Mouse (Mus musculus): ENCODE results near the gene Slc16a10. TPM values are rescaled to one million over a fixed set of nuclear protein-coding genes. Genes with fewer than 3 reads are reported as not detected.

Gene Slc16a10
- total RNA-seq, 1 experiment from 2014 or later, result 23.9 TPM

DNA sequence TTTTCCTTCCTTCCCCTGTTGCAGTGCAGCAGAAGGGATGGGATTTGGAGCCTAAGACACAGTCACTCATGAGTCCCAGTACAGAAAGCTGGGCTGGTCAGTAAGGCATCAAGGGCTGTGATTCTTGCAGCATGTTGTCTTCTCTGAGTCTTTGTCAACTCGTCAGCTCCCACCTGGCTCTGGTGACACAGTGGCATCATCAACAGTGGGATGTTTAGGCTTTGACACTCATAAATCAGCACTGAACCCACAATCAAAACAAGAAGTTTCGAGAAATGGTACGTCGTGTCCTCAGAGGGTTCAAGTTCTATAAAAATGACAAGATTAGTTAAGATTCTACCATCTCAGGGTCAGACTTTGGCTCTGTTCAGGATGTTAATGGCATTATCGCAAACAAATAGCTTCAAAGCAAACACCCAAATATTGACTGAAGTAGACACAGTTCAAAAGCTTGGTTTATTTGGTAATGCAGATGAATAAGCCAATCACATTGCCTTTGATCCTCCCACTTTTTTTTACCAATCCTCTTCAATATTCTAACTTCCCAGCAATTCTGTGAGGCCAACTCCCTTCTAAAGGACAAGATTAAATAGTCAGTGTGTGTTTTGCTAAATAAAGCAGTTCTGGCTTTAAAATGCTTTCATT is 23.2 kb downstream of the Slc16a10 start:
- no peak for ATAC-seq (replicated peaks; ENCODE audit: low read depth, poor library complexity, severe bottlenecking)

GRCm38 (mm10) chr10:40113517-40114085 is 28.5 kb downstream of the Slc16a10 start:
- no peak for ATAC-seq (replicated peaks; ENCODE audit: low read depth, poor library complexity, severe bottlenecking)

DNA sequence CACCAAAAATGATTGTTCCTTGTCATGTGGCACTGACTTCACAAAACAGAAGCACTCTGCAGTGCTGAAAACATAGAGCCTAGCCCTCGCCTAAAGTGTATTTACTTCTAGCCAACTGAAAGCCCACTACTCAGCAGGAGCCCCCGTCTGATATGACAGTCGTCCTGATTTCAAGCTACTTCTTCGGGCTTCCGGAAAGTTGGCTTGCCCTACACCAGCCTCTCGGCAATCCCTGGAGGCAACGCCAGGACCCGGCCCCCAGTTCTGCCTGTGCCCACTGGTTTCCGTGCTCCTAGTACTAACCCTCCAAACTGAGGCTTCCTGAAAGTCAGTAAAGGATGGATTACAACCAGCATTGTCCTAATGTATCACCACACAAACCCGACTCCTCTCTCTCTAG is 29.8 kb downstream of the Slc16a10 start:
- ATAC-seq (replicated peaks; ENCODE audit: low read depth, poor library complexity, severe bottlenecking), result no peak

- ATAC-seq (replicated peaks; ENCODE audit: low read depth, poor library complexity, severe bottlenecking), result no peak
Measured at GRCm38 (mm10) chr10:40109520-40109919, 32.5 kb downstream of the Slc16a10 start.

GRCm38 (mm10) chr10:40108992-40109391 is 33.1 kb downstream of the Slc16a10 start:
- no peak for ATAC-seq (replicated peaks; ENCODE audit: low read depth, poor library complexity, severe bottlenecking)

- ATAC-seq (replicated peaks; ENCODE audit: low read depth, poor library complexity, severe bottlenecking), result no peak
Measured at GRCm38 (mm10) chr10:40107995-40108394, 34.1 kb downstream of the Slc16a10 start.

- ATAC-seq (replicated peaks; ENCODE audit: low read depth, poor library complexity, severe bottlenecking), result no peak
Measured at GRCm38 (mm10) chr10:40105174-40105573, 36.9 kb downstream of the Slc16a10 start.

DNA sequence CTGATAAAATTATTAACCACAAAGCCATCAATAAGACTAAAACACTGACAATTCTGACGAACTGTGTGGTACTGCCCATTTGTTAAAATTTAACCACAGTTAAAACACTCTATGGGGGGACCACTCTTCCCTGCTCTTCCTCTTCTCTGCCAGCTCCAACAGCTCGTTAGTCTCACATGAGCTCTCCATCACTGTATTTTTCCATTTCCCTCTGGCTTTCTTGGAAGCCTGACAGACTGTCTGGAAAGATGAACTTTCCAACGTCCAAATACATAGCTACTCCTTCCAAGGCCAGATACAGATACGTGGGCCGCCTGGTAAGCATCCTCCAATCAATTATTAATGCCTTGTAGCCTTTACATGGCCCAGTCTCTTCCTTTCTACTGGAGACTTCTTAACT is 38.3 kb downstream of the Slc16a10 start:
- no peak for ATAC-seq (replicated peaks; ENCODE audit: low read depth, poor library complexity, severe bottlenecking)

GRCm38 (mm10) chr10:40102986-40103385 is 39.1 kb downstream of the Slc16a10 start:
- ATAC-seq (replicated peaks; ENCODE audit: low read depth, poor library complexity, severe bottlenecking), result no peak; the same call in 1 of the 2 replicates

GRCm38 (mm10) chr10:40102166-40102565 is 39.9 kb downstream of the Slc16a10 start:
- no peak for ATAC-seq (replicated peaks; ENCODE audit: low read depth, poor library complexity, severe bottlenecking)

GRCm38 (mm10) chr10:40098441-40098840 is 43.6 kb downstream of the Slc16a10 start:
- ATAC-seq (replicated peaks; ENCODE audit: low read depth, poor library complexity, severe bottlenecking), result no peak

DNA sequence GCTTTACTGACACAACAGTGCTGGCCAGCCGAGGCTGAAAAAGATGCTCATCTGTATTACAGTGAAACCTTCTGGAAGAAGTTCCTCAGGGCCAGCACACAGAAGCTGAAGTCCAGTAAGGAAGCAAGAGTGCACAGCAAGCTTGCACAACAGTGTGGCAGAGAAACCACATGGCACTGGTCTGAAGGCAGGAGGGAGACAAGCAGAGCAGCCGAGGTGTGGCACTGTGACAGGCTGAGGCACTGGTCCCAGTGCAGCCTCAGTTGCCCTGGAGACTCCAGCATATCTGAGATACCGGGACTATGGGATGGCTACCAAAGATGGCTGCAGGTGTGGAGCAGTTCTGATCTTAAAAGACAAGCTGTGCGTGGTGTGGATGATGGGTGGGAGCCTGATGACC is 44.5 kb downstream of the Slc16a10 start:
- ATAC-seq (replicated peaks; ENCODE audit: low read depth, poor library complexity, severe bottlenecking), result peak; percentile 95

DNA sequence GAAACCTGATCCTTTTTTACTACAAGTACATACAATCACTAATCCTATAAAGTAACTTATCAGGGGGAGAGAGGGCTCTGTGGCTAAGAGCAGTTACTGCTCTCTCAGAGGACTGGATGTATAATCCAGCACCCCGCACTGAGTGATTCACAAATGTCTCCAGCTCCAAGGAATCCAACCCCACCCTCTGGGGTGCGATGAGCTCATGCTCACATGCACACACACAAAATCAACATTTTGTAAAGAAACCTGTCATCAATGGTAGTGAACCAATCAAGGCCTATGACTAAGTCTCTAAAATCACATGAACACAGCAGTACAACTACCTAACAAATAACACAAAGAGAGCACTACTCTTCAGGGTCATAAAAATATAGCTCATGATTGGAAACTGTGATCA is 47.3 kb downstream of the Slc16a10 start:
- no peak for ATAC-seq (replicated peaks; ENCODE audit: low read depth, poor library complexity, severe bottlenecking)

DNA sequence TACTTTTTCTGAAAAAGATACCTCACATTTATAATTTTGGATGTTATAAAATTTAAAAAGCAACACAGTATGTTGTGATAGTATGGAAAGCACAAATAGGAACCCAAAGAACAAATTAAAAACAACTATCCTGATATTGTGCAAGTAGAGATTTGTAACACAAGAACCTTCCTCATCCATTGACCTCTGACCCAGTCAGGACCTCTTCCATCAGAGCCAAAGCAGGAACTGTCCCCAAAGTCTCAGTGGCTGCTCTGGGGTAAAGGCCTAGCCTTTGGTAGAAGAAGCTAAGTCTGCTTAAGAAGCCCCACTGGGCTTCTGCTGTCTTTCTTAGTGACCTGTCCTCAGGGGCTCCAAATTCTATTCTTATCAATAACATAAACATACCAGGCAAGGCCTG is 48.5 kb downstream of the Slc16a10 start:
- no peak for ATAC-seq (replicated peaks; ENCODE audit: low read depth, poor library complexity, severe bottlenecking)

GRCm38 (mm10) chr10:40091455-40091854 is 50.6 kb downstream of the Slc16a10 start:
- ATAC-seq (replicated peaks; ENCODE audit: low read depth, poor library complexity, severe bottlenecking), result no peak

GRCm38 (mm10) chr10:40090504-40091428 is 51.3 kb downstream of the Slc16a10 start:
- 0 out of 2 replicates have a peak, but pooled peaks have one; percentile 30 for ATAC-seq (replicated peaks; ENCODE audit: low read depth, poor library complexity, severe bottlenecking)

GRCm38 (mm10) chr10:40084332-40085093 is 57.5 kb downstream of the Slc16a10 start:
- ATAC-seq (replicated peaks; ENCODE audit: low read depth, poor library complexity, severe bottlenecking), result no peak

- ATAC-seq (replicated peaks; ENCODE audit: low read depth, poor library complexity, severe bottlenecking), result no peak
Measured at GRCm38 (mm10) chr10:40083556-40083955, 58.5 kb downstream of the Slc16a10 start.

- no peak for ATAC-seq (replicated peaks; ENCODE audit: low read depth, poor library complexity, severe bottlenecking)
Measured at GRCm38 (mm10) chr10:40082668-40083067, 59.4 kb downstream of the Slc16a10 start.

DNA sequence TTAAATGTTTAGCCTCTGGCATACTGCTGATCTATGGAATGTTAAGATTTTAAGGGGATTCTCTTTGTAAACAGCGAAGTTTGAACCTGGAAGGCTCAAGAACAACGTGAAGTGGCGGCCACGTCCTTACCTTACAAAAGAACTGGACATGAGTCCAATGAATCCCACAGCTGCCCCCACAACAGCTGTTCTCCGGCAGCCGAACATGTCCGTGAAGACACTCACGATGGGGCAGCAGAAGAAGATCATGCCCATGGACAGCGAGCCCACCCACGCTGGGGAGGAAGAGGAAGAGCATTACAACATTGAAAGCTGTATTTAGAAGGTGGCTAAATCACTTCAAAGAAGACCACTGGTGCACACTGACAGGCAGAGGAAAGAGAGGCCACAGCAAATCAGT is 61.5 kb downstream of the Slc16a10 start:
- no peak for ATAC-seq (replicated peaks; ENCODE audit: low read depth, poor library complexity, severe bottlenecking)
